Mouse (Mus musculus) hematopoietic stem cell, adult 5-6 weeks (primary cell): ENCODE data around the gene Kif1c. TPM values are rescaled to one million over a fixed set of nuclear protein-coding genes. Genes with fewer than 3 reads are reported as not detected.

Source experiments
- ATAC-seq, 2 experiments: fragments of 125-278 bp in 1 of 2; replicated peaks in 1 of 2; 2 replicates each; pipeline ENCODE4 v1.8.0; 2016 to 2017; ENCODE audit warnings: inconsistent platforms in 2 of 2, mild to moderate bottlenecking in 2 of 2, moderate number of reproducible peaks in 2 of 2, low read depth in 1 of 2, moderate TSS enrichment in 1 of 2; ENCODE audit not compliant: low FRiP score in 2 of 2, poor library complexity in 2 of 2, severe bottlenecking in 2 of 2, insufficient read depth in 1 of 2, low TSS enrichment in 1 of 2
- total RNA-seq: library from RNA; stranded (forward); fragments of 172-1452, 232-1000 nt; gene quantifications from 2 replicates; pipeline ENCODE4 v1.2.3, GENCODE M21; 2017

Gene Kif1c
- total RNA-seq, 1 experiment from 2014 or later: 6.7 TPM

DNA sequence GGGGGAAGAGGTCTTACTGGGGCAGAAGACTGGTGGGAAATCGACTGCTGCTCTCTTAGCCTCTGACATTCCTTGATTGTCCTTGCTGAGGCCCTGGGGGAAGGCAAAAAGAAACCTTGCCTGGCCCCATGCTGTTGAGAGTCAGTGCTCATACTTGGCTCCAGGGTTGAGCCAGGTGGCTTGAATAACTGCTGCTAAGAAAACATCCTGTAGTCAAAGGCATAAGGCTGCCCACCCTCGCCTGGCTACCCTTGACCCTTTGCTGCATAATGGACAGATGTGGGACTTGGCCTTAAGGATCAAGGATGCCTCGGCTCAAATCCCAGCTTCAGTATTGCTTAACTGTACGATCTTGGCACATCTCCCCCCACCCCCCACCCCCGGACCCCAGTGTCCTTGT is 18.1 kb downstream of the Kif1c start:
- ATAC-seq: no peak

DNA sequence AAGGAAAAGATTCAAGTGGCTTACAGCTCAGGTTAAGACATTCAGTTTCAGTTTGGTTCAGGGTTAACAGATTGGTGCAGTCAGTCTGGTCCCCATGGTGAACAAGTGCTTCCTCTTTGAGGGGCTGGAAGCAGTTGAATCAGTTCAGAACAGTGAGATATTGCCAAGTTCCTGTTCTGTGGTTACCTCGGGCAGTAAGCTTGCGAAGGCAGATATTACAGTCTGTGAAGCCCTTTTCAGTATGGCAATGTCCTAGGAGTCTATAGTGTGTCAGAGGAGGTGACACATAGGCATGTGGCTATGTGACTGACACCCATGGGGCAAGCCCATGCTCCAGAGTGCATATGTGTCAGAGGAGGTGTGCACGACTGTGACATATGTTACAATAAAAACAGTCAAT is 20.2 kb downstream of the Kif1c start:
- ATAC-seq: peak; percentile 93 to 98

DNA sequence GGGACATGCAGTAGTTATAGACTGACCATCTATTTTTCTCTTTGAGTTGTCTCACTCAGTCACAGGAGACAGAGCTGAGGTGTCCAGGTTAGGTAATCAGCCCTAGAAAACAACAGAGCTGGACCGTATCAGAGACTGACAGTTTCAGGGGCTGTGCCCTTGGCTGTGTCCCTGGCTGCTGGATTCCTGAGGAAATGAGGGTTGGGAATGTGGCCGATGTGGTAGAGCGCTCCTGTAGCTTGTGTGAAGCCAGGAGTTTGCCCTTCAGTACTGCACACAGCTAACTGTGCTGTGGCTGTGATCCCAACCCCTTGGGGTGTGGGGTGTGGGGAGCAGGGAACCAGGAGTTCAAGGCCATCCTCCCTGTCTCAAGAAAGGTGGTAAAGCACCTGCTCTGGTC is 20.7 kb downstream of the Kif1c start:
- ATAC-seq: no peak

GRCm38 (mm10) chr11:70724706-70725105 is 24.4 kb downstream of the Kif1c start:
- ATAC-seq: no peak

- no peak for ATAC-seq
Measured at GRCm38 (mm10) chr11:70726585-70726984, 26.2 kb downstream of the Kif1c start.

DNA sequence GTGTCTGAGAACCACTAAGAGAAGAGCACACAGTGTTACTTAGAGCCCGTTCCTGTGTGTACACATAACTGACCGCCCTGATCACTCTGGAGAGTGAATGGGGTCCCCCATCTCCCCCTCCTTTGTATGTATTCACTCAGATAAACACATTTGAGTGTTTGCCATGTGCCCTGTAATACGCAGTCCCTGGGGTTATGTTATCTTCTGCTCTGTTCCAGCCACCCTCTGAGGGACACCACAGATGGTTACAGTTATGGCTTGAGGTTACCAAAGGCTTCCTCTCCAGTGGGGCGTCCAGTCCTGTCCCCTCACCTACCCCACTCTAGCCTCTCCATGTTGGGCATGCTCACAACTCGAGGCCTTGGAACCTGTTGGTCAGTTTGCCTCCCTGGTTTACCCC is 27.0 kb downstream of the Kif1c start:
- ATAC-seq: no peak

DNA sequence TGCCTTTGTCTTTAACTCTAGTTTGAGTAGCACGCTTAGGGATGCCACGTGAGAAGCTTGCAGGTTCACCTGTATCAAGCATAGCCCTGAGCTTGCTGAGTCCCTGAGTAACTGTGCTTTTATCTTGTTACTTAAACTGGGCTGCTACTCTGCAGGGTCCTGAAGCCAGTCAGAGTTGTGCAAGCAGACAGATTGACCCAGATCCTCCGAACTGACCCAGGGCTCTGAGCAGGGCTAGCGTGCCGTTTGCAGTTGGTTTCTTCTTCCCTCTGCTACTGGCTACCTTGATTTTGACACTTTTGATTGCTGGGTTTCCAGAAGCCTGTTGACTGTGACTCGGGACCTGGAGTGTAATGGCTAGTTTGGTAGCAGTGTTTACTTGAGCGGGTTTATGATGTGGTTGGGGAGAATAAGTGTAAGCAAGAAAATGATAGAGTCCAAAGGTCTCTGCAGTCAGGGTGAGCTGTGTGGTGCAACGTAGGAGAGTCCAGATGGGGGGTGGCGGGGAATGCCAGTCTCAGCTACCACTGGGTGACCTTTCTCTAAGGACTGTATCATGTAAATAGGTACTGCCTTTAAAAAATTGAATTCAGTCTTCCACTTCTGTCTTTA is 30.2 kb downstream of the Kif1c start:
- ATAC-seq: no peak

- ATAC-seq: no peak
Measured at GRCm38 (mm10) chr11:70731178-70731577, 30.8 kb downstream of the Kif1c start.

- no peak for ATAC-seq
Measured at GRCm38 (mm10) chr11:70733256-70733655, 32.9 kb downstream of the Kif1c start.

DNA sequence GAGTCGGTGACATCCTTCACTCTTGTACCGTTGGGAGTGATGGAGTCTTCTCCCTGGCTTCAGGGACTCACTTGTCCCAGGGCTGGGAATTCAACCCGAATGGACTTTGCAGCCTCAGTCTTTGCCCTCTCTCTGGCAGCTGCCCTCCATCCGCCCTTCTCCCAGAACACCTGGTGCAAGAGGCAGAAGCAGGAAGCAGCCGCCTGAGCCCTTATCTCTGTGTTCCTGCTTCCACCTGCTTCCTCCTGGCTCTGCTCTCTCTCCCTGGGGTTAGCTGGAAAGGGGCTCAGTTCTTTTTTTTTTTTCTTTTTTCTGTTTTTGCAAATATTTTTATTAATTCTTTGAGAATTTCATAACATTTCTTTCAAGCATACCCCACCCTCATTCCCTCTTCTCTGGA is 37.4 kb downstream of the Kif1c start:
- peak; percentile 69 to 83 for ATAC-seq

DNA sequence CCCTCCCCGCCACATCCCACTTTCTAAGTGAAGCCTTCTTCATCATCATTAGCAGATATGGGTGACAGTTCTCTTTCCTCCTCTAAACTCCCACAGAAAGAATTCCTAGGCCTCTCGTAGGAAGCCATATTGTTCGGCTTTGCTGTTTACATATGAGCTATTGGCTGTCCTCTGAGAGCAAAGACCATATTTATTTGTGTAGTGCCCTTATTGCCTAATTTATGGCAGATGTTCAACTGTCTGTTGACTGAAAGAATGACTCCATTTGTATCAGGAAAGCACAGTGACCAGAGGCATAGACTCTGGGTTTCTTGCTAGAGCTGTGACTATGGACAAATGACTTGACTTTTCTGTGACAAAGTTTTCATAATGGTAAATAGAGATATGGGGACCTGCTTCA is 41.3 kb downstream of the Kif1c start:
- ATAC-seq: no peak

GRCm38 (mm10) chr11:70742117-70742516 is 41.8 kb downstream of the Kif1c start:
- no peak for ATAC-seq

GRCm38 (mm10) chr11:70742581-70743459 is 42.5 kb downstream of the Kif1c start:
- no peak for ATAC-seq

GRCm38 (mm10) chr11:70745636-70746035 is 45.3 kb downstream of the Kif1c start:
- no peak for ATAC-seq

DNA sequence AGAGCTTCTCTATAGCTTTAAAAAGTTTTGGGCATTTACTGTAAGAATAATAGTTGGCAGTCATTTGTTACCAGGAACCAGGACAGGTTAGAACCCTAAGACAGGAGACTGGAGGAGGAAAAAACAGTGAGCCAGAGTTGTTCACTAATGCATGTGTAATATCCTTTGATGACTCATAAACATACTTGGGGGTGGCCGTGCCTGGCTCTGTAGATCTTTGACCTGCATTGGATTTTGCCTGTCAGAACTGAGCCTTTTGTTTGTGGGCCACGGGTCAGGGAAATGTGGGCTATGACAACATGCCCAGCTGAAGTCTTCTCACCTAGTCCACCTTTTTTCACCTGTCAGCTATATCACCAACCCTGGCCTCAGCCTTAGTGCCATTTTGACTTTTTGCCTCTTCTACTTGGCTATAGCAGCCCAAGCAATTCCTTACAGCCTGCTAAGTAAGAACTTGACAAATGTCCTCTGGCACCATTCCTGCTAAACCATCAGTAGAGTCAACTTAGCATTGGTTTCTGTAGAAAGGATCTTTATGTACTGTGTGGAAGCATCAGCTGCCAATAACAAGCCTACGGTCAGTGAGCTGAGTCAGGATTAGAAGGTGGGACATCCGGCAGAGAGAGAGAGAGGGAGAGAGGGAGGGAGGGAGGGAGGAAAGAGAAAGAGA is 47.7 kb downstream of the Kif1c start:
- no peak for ATAC-seq

- ATAC-seq: no peak
Measured at GRCm38 (mm10) chr11:70752337-70753017, 52.1 kb downstream of the Kif1c start.

- ATAC-seq: no peak
Measured at GRCm38 (mm10) chr11:70753146-70753545, 52.8 kb downstream of the Kif1c start.

DNA sequence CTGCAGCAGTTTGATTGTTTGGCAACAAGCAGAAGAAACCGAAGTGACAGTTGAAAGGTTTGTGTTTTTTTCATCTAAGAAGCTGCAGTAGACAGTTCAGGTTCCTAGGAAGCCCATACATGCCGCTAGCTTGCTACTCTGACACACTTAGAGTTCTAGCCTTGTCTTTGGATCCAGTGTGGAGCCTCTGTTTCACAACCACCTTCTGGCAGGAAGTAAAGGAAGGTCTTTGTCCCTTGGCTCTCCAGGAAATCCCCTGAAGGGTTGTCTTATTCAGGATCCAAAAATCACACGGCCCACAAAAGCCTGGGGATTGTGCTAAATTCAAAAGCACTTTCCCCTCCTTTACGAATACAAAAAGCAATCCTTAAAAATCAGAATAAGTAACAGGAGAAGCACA is 54.1 kb downstream of the Kif1c start:
- ATAC-seq: no peak
